Mouse (Mus musculus): ENCODE results near the gene Gm10644.

Gm10644 gene

DNA sequence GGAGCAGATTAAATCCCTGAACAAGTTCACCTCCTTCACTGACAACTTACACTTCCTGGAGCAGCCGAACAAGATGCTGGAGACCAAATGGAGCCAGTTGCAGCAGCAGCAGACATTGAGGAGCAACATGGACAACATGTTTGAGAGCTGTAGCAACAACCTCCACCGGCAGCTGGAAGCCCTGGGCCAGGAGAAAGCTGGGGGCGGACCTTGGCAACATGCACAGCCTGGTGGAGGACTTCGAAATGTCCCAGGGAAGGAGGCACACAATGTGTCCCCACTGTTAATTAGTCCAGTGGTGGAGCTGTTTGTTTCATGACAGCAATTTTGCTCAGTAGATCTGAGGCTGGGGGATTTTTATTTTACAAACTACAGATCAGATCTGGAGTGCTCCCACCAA is 62.9 kb downstream of the Gm10644 start:
- no peak for DNase-seq

DNA sequence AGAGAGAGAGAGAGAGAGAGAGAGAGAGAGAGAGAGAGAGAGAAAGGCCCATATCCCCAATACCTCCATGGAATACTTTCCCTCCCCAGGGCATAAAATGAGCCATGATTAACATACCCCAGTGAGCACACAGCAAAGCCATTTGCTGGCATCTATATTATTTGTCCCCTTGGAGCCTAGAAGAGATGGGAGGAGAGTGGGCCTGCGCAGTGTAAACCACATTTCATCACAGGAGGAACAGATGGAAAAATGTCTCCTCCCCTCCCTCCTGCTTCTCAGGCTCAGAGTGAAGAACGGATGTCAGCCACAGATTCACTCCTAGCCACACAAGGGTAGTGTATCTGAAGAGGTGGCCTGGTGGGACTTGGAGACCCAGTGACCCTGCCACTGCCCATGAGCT is 66.6 kb downstream of the Gm10644 start:
- DNase-seq = no peak

Data from thymus, postnatal 25 days (tissue).